Mouse (Mus musculus): Measurements from ENCODE around the gene Fam83f. TPM values are rescaled to one million over a fixed set of nuclear protein-coding genes. Genes with fewer than 3 reads are reported as not detected.

Fam83f gene
- polyA plus RNA-seq, 1 experiment from 2014 or later: 6.9 TPM

DNA sequence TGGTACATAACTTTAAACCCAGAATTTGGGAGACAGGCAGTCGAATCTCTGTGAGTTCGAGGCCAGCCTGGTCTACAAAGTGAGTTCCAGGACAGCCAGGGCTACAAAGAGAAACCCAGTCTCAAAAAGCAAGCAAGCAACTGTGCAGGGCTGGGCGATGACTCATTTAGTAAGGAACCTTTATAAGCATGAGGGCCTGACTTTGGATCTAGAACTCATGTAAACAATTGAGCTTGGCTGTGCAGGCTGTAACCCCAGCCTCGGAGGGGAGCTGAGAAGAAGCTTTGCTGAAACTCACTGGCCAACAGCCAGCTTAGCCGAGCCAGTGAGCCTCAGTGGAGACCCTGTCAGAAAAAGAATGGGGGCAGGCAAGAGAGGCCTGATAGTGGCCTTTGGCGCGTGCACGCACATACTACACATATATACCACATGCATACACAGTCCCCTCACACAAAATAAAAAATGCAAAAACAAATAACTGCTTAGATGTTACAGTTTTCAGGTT, 45.0 kb downstream of the Fam83f start:
- ATAC-seq (ENCODE audit: insufficient number of reproducible peaks, insufficient read depth, low FRiP score, low read depth): 0 out of 2 replicates have a peak, but pooled peaks have one; percentile 16
- Histone ChIP-seq H3K4me1 (ENCODE audit: control insufficient read depth, insufficient read depth, low read length) (peaks cover 6% of the 10 kb centered on the region; the same call in 1 of the 2 replicates), H3K9ac (replicated peaks; ENCODE audit: low read depth, low read length) (no peak overlapping the region), H3K36me3 (ENCODE audit: control insufficient read depth, insufficient read depth, low read length) (no peaks in the 10 kb centered on the region), H3K9me3 (ENCODE audit: control insufficient read depth, low read depth, low read length) (no peaks in the 10 kb centered on the region), H3K4me3 (ENCODE audit: low read depth, low read length) (no peak overlapping the region), H3K27ac (ENCODE audit: low read length) (no peak overlapping the region), H3K4me2 (replicated peaks; ENCODE audit: low read depth, low read length) (no peak overlapping the region), H3K27me3 (ENCODE audit: control insufficient read depth, insufficient read depth, low read length) (no peaks in the 10 kb centered on the region)
- WGBS: 74% methylated on average over 8 of the region's 8 CpGs

DNA sequence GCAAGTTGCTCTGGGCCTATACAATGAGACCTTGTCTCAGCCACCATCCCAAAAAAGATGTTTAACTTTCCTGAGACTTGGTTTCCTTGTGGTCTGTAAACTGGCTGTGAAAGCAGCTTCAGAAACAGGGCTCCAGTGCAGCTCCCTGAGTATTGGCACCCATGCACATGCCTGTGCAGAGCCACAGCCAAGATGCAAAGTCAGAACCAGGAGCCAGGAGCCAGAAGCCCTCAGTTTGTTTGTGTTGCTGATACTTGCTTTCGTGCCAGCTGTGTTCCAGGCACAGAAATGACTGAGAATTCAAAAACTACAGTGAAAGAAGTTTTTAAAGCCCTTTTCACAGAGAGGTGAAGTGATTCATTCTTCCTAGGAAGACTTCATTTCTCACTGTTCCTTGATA, 45.8 kb downstream of the Fam83f start:
- no peaks in the 10 kb centered on the region for H3K36me3 ChIP-seq (ENCODE audit: control insufficient read depth, insufficient read depth, low read length)
- H3K9me3 ChIP-seq (ENCODE audit: control insufficient read depth, low read depth, low read length): no peaks in the 10 kb centered on the region
- peaks cover 6% of the 10 kb centered on the region; the same call in 1 of the 2 replicates for H3K4me1 ChIP-seq (ENCODE audit: control insufficient read depth, insufficient read depth, low read length)
- H3K9ac ChIP-seq (replicated peaks; ENCODE audit: low read depth, low read length): no peak overlapping the region
- H3K4me2 ChIP-seq (replicated peaks; ENCODE audit: low read depth, low read length): no peak overlapping the region
- ATAC-seq (ENCODE audit: insufficient number of reproducible peaks, insufficient read depth, low FRiP score, low read depth): no peak
- no peaks in the 10 kb centered on the region for H3K27me3 ChIP-seq (ENCODE audit: control insufficient read depth, insufficient read depth, low read length)
- no peak overlapping the region for H3K27ac ChIP-seq (ENCODE audit: low read length)
- no peak overlapping the region for H3K4me3 ChIP-seq (ENCODE audit: low read depth, low read length)
- WGBS: 40% methylated on average over 1 of the region's 1 CpGs

DNA sequence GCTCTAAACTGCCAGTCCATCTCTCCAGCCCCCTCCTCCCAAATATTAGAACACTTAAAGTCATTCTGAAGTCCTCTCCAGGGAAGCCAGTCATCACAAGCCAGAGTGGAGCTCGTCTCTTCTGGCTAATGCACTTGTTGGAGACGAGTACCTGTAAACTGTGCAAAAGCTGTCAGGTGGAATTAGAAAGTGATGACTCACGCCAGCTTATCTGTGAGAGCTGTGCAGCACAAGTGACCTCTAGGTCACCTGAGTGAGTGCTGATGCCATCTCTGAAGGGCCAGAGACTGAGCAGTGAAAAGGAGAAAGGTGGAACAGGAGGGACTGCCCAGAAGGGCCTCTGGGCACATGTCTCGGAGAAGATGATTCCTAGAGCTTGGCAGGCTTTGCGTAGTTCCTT, 48.6 kb downstream of the Fam83f start:
- H3K27me3 ChIP-seq (ENCODE audit: control insufficient read depth, insufficient read depth, low read length): no peaks in the 10 kb centered on the region
- no peaks in the 10 kb centered on the region for H3K36me3 ChIP-seq (ENCODE audit: control insufficient read depth, insufficient read depth, low read length)
- H3K9ac ChIP-seq (replicated peaks; ENCODE audit: low read depth, low read length): no peak overlapping the region
- WGBS: 44% methylated on average over 5 of the region's 5 CpGs
- no peaks in the 10 kb centered on the region for H3K9me3 ChIP-seq (ENCODE audit: control insufficient read depth, low read depth, low read length)
- ATAC-seq (ENCODE audit: insufficient number of reproducible peaks, insufficient read depth, low FRiP score, low read depth): peak; percentile 53; the same call in 1 of the 2 replicates
- no peak overlapping the region for H3K4me3 ChIP-seq (ENCODE audit: low read depth, low read length)
- peak overlapping the region; percentile 4; the same call in 1 of the 2 replicates for H3K27ac ChIP-seq (ENCODE audit: low read length)
- H3K4me2 ChIP-seq (replicated peaks; ENCODE audit: low read depth, low read length): no peak overlapping the region
- peaks cover 6% of the 10 kb centered on the region; the same call in 1 of the 2 replicates for H3K4me1 ChIP-seq (ENCODE audit: control insufficient read depth, insufficient read depth, low read length)

DNA sequence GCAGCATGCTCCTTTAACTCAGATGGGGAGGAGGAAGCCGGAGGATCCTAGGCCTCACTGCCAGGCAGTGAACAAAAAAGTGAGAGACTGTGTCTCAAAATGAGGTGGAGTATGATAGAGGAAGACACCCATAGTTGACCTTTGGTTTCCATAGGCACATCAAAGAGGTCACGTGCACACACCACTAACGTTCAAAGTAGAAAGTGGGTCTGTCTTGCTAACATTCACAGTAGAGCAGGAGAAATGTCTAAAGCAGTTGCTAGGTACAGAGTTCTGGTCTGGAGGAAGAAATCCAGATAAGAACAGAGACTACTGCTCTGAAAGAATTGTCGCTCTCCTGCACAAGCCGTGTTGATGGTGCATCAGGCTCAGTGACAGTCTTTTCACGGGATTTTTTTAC, 50.2 kb downstream of the Fam83f start:
- Histone ChIP-seq H3K4me3 (ENCODE audit: low read depth, low read length) (no peak overlapping the region), H3K4me2 (replicated peaks; ENCODE audit: low read depth, low read length) (no peak overlapping the region), H3K27ac (ENCODE audit: low read length) (no peak overlapping the region), H3K9me3 (ENCODE audit: control insufficient read depth, low read depth, low read length) (no peaks in the 10 kb centered on the region), H3K9ac (replicated peaks; ENCODE audit: low read depth, low read length) (no peak overlapping the region), H3K36me3 (ENCODE audit: control insufficient read depth, insufficient read depth, low read length) (no peaks in the 10 kb centered on the region), H3K27me3 (ENCODE audit: control insufficient read depth, insufficient read depth, low read length) (no peaks in the 10 kb centered on the region), H3K4me1 (ENCODE audit: control insufficient read depth, insufficient read depth, low read length) (peaks cover 6% of the 10 kb centered on the region; the same call in 1 of the 2 replicates)
- ATAC-seq (ENCODE audit: insufficient number of reproducible peaks, insufficient read depth, low FRiP score, low read depth): no peak
- 82% methylated on average over 6 of the region's 6 CpGs for WGBS

DNA sequence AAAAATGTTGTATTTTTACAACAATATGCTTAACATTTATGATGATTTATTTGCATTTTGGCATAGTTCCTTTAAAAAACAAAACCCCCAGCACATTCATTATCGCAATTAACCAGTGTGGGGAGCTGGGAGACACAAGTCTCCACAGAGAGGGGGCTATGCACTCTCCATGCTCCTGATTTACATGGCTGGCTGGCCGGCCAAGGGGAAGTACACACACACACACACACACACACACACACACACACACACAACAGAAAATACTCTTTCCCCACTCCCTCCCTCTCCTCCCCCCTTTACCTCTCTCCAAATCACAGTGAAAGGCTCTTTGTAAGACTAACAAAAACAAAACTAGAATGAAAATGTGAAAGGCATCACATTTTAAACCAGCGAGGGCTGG, 50.7 kb downstream of the Fam83f start:
- no peaks in the 10 kb centered on the region for H3K36me3 ChIP-seq (ENCODE audit: control insufficient read depth, insufficient read depth, low read length)
- H3K9me3 ChIP-seq (ENCODE audit: control insufficient read depth, low read depth, low read length): no peaks in the 10 kb centered on the region
- peaks cover 6% of the 10 kb centered on the region; the same call in 1 of the 2 replicates for H3K4me1 ChIP-seq (ENCODE audit: control insufficient read depth, insufficient read depth, low read length)
- no peak overlapping the region for H3K4me2 ChIP-seq (replicated peaks; ENCODE audit: low read depth, low read length)
- H3K4me3 ChIP-seq (ENCODE audit: low read depth, low read length): no peak overlapping the region
- H3K9ac ChIP-seq (replicated peaks; ENCODE audit: low read depth, low read length): no peak overlapping the region
- no peak for ATAC-seq (ENCODE audit: insufficient number of reproducible peaks, insufficient read depth, low FRiP score, low read depth)
- no peaks in the 10 kb centered on the region for H3K27me3 ChIP-seq (ENCODE audit: control insufficient read depth, insufficient read depth, low read length)
- no peak overlapping the region for H3K27ac ChIP-seq (ENCODE audit: low read length)
- WGBS: 52% methylated on average over 3 of the region's 3 CpGs

DNA sequence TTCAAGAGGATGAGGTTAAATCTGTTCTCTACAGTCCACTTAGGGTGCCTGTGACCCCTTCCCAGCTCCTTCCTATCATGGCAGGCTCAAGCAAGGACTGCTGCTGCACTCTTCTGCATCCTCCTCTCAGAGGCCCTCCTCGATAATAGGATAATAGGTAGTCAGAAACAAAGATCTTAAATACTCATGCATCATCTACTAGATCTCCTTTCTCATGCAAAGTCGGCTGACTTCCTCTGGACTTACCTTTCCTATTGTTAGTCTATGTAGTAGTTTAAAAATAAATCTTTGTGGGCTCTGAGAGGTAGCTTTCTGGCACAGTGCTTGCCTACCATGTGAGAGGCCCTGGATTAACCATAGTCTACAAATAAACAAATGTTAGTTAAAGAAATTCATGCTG, 57.8 kb downstream of the Fam83f start:
- ATAC-seq (ENCODE audit: insufficient number of reproducible peaks, insufficient read depth, low FRiP score, low read depth): no peak
- no peak overlapping the region for H3K9ac ChIP-seq (replicated peaks; ENCODE audit: low read depth, low read length)
- H3K4me3 ChIP-seq (ENCODE audit: low read depth, low read length): no peak overlapping the region
- peaks cover 12% of the 10 kb centered on the region for H3K4me1 ChIP-seq (ENCODE audit: control insufficient read depth, insufficient read depth, low read length)
- WGBS: 64% methylated on average over 2 of the region's 2 CpGs
- H3K27ac ChIP-seq (ENCODE audit: low read length): no peak overlapping the region
- no peaks in the 10 kb centered on the region for H3K27me3 ChIP-seq (ENCODE audit: control insufficient read depth, insufficient read depth, low read length)
- no peaks in the 10 kb centered on the region for H3K9me3 ChIP-seq (ENCODE audit: control insufficient read depth, low read depth, low read length)
- H3K36me3 ChIP-seq (ENCODE audit: control insufficient read depth, insufficient read depth, low read length): no peaks in the 10 kb centered on the region
- H3K4me2 ChIP-seq (replicated peaks; ENCODE audit: low read depth, low read length): no peak overlapping the region

DNA sequence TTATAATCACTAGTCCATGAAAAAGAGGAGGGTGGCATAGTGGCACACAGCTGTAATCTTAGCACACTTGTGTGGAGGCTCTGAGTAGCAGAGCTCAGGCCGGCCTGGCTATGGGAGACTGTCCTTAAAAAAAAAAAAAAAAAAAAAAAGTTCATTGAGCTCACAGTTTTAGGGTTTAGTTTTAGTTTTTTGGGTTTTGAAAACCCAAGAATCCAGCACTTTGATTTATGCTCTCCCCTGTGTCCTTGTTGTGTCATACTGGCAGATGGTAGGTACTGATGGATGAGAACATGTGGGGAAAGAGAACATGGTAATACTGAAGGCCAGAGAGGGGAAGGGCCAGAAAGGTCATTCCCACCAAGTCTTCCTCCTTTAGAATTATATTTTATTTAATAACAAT, 59.4 kb downstream of the Fam83f start:
- H3K4me3 ChIP-seq (ENCODE audit: low read depth, low read length): no peak overlapping the region
- peaks cover 12% of the 10 kb centered on the region for H3K4me1 ChIP-seq (ENCODE audit: control insufficient read depth, insufficient read depth, low read length)
- no peak overlapping the region for H3K9ac ChIP-seq (replicated peaks; ENCODE audit: low read depth, low read length)
- no peak for ATAC-seq (ENCODE audit: insufficient number of reproducible peaks, insufficient read depth, low FRiP score, low read depth)
- H3K27me3 ChIP-seq (ENCODE audit: control insufficient read depth, insufficient read depth, low read length): no peaks in the 10 kb centered on the region
- H3K4me2 ChIP-seq (replicated peaks; ENCODE audit: low read depth, low read length): no peak overlapping the region
- WGBS: 95% methylated on average over 1 of the region's 1 CpGs
- no peak overlapping the region for H3K27ac ChIP-seq (ENCODE audit: low read length)
- H3K9me3 ChIP-seq (ENCODE audit: control insufficient read depth, low read depth, low read length): no peaks in the 10 kb centered on the region
- no peaks in the 10 kb centered on the region for H3K36me3 ChIP-seq (ENCODE audit: control insufficient read depth, insufficient read depth, low read length)

DNA sequence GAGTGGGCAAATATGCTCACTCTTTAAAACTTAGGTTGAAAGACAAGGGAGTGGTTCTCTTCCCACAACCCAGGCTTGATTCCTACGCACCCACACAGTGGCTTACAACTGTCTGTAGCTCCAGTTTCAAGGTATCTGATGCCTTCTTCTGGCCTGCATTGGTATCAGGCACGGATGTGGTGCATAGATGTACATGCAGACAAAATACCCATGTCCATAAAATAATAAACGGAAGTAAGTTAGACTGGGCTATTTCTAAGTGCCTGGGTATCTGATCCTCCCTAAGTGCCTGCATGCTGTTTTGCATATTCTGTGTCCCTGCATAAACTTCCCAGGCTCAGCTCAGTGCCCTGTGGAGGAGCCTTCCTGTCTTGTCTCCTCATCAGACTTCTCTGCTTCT, 59.9 kb downstream of the Fam83f start:
- H3K9ac ChIP-seq (replicated peaks; ENCODE audit: low read depth, low read length): no peak overlapping the region
- WGBS: 72% methylated on average over 3 of the region's 3 CpGs
- peaks cover 12% of the 10 kb centered on the region for H3K4me1 ChIP-seq (ENCODE audit: control insufficient read depth, insufficient read depth, low read length)
- H3K27ac ChIP-seq (ENCODE audit: low read length): no peak overlapping the region
- ATAC-seq (ENCODE audit: insufficient number of reproducible peaks, insufficient read depth, low FRiP score, low read depth): no peak
- no peaks in the 10 kb centered on the region for H3K27me3 ChIP-seq (ENCODE audit: control insufficient read depth, insufficient read depth, low read length)
- no peaks in the 10 kb centered on the region for H3K9me3 ChIP-seq (ENCODE audit: control insufficient read depth, low read depth, low read length)
- H3K4me3 ChIP-seq (ENCODE audit: low read depth, low read length): no peak overlapping the region
- no peak overlapping the region for H3K4me2 ChIP-seq (replicated peaks; ENCODE audit: low read depth, low read length)
- no peaks in the 10 kb centered on the region for H3K36me3 ChIP-seq (ENCODE audit: control insufficient read depth, insufficient read depth, low read length)
